Mouse (Mus musculus) 416B (cell line): ENCODE results near the gene Olfr854.

ENCODE experiments used
- DNase-seq: peaks from one replicate; pipeline ENCODE4 v3.0.0; 2011; ENCODE audit warnings: low read depth

Olfr854 gene

GRCm38 (mm10) chr9:19567282-19567681 is at the start of gene Olfr854:
Gene Olfr854, minus strand, starts transcription at chr9:19567382.
- no peak for DNase-seq

- DNase-seq: no peak
Observed at GRCm38 (mm10) chr9:19582317-19582716, 15.1 kb upstream of the Olfr854 start, which contains the start of gene Olfr855. Gene Olfr855, plus strand, starts transcription at chr9:19582617.

DNA sequence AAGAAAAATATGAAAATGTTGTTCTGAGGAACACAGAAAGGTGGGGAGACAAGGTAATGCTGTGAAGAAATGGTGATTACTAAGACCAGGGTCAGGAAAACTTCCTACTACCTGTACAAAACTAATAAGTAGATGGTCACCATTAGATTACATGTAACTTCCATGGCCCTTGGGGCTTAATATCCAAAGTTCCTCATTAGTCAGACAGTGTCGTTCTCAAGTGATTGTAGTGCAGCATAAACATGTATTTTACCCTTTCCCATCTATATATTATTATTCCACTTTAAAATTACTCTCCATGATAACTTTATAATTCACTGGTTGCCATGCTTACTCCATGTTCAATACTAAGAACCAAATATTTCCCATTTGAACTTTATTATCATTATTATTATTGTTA is 26.2 kb downstream of the Olfr854 start, which contains the start of gene Olfr853:
Gene Olfr853, minus strand, starts transcription at position 101 of the 400 bp plus-strand sequence.
- DNase-seq: no peak
